Mouse (Mus musculus) embryonic facial prominence, embryonic 11.5 days (tissue): Measurements from ENCODE around the gene Naa40. TPM values are rescaled to one million over a fixed set of nuclear protein-coding genes. Genes with fewer than 3 reads are reported as not detected.
A peak's percentile ranks its signal among the peaks of the same experiment; 100 is the strongest.

Source experiments
- ATAC-seq: fragments of 200-750 bp; cut with Nextera tagmentation; replicated peaks from 2 replicates; pipeline ENCODE4 v1.8.0; 2017; ENCODE audit warnings: low read depth; ENCODE audit not compliant: insufficient number of reproducible peaks, low FRiP score, low TSS enrichment
- DNase-seq: peaks from one replicate; pipeline ENCODE4 v3.0.0-alpha.2; 2015; ENCODE audit warnings: low spot score
- H3K27ac ChIP-seq: fragments of 300-500 bp; sonication (generic); replicated peaks from 2 replicates; pipeline ENCODE4 v1.5.1; 2014; ENCODE audit warnings: mild to moderate bottlenecking, low read depth, low read length, control low read depth
- H3K27me3 ChIP-seq: fragments of 300-500 bp; sonication (generic); 2 replicates; pipeline ENCODE4 v1.6.1; 2014; ENCODE audit warnings: mild to moderate bottlenecking, low read length, moderate library complexity, mixed read lengths; ENCODE audit not compliant: control insufficient read depth, insufficient read depth
- H3K36me3 ChIP-seq: fragments of 300-500 bp; sonication (generic); replicated peaks from 2 replicates; pipeline ENCODE4 v1.6.1; 2014; ENCODE audit warnings: low read depth, mild to moderate bottlenecking, low read length, moderate library complexity, mixed read lengths; ENCODE audit not compliant: control insufficient read depth, insufficient read depth
- H3K4me1 ChIP-seq: fragments of 300-500 bp; sonication (generic); 2 replicates; pipeline ENCODE4 v1.6.1; 2014; ENCODE audit warnings: low read length, mixed read lengths; ENCODE audit not compliant: control insufficient read depth, insufficient read depth
- H3K4me2 ChIP-seq: fragments of 300-500 bp; sonication (generic); 2 replicates; pipeline ENCODE4 v1.6.1; 2014; ENCODE audit warnings: low read depth, mild to moderate bottlenecking, control low read depth, low read length, moderate library complexity
- H3K4me3 ChIP-seq: fragments of 300-500 bp; sonication (generic); 2 replicates; pipeline ENCODE4 v1.5.1; 2014; ENCODE audit warnings: low read depth, low read length, control low read depth
- H3K9ac ChIP-seq: fragments of 300-500 bp; sonication (generic); replicated peaks from 2 replicates; pipeline ENCODE4 v1.6.1; 2014; ENCODE audit warnings: mild to moderate bottlenecking, control low read depth, low read length
- H3K9me3 ChIP-seq: fragments of 300-500 bp; sonication (generic); replicated peaks from 2 replicates; pipeline ENCODE4 v1.6.1; 2016; ENCODE audit warnings: mild to moderate bottlenecking, low read length, inconsistent platforms, mixed read lengths; ENCODE audit not compliant: control insufficient read depth
- WGBS: fragments of 180-500 bp; shearing (Covaris S2); extraction: QIAGEN DNeasy Blood & Tissue Kit; methylation state at CpG from one replicate; pipeline ENCODE4 v1.1.7; 2014; 5-methylcytosine and 5-hydroxymethylcytosine counted together
- polyA plus RNA-seq: library from polyadenylated mRNA; unstranded; fragments of >200 nt; fragmentation: Nextera tagmentation; extraction: Ambion mirVana; gene quantifications from 2 replicates; pipeline ENCODE4 v1.2.1, GENCODE M21; 2014

Gene Naa40
- polyA plus RNA-seq, 1 experiment from 2014 or later: 82.9 TPM

DNA sequence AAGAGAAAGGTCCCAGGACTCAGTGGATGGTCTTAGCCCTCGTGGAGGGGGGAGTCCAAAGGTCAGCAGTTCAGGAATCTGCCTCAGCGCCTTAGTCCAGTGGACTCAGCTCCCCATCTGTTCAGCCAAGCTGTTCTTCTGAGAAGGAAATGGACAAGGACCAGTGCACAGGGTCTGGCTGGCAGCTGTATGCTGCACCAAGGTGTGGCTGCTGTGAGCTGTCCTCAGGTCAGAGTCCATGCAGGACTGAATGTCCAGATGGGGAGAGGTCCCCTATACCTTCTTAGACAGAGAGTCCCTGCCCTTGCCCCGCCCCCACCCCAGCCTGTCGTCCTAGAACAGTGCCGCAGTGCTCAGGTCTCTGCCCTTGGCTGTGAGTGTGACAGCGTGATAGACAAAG is 49.3 kb downstream of the Naa40 start:
- ATAC-seq: 0 out of 2 replicates have a peak, but pooled peaks have one; percentile 16
- no peak for DNase-seq
- no peak overlapping the region for H3K27ac ChIP-seq
- H3K4me2 ChIP-seq: no peak overlapping the region
- no peaks in the 10 kb centered on the region for H3K4me1 ChIP-seq
- H3K9me3 ChIP-seq: no peaks in the 10 kb centered on the region
- H3K4me3 ChIP-seq: no peak overlapping the region
- H3K36me3 ChIP-seq: no peaks in the 10 kb centered on the region
- no peak overlapping the region for H3K9ac ChIP-seq
- no peaks in the 10 kb centered on the region for H3K27me3 ChIP-seq
- WGBS: 42% methylated on average over 6 of the region's 6 CpGs

DNA sequence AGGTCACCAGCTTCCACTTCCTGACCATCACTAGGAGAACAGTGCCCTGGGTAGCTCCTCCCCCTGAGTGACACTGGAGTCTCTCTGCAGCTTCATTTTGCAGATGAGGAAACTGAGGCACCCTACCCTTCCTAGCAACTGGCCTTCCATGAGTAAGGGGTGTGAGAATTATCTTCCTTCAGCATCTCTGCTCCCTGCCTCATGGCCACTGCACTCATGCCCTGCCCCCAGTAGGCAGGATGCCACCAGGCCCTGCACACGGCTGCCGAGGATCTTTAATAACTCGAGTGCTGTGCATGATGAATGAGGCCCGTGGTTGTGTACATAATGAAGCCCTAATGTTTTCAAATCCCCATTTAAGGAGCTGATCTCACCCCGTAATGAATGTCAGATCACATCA is 50.0 kb downstream of the Naa40 start:
- WGBS: 63% methylated on average over 5 of the region's 5 CpGs
- Histone ChIP-seq H3K4me2 (no peak overlapping the region), H3K9me3 (no peaks in the 10 kb centered on the region), H3K36me3 (no peaks in the 10 kb centered on the region), H3K27ac (no peak overlapping the region), H3K4me3 (no peak overlapping the region), H3K4me1 (peaks cover under 1% of the 10 kb centered on the region; the same call in 1 of the 2 replicates), H3K27me3 (0 out of 2 replicates have a peak, but pooled peaks cover under 1% of the 10 kb centered on the region), H3K9ac (no peak overlapping the region)
- DNase-seq (no peak), ATAC-seq (no peak)

DNA sequence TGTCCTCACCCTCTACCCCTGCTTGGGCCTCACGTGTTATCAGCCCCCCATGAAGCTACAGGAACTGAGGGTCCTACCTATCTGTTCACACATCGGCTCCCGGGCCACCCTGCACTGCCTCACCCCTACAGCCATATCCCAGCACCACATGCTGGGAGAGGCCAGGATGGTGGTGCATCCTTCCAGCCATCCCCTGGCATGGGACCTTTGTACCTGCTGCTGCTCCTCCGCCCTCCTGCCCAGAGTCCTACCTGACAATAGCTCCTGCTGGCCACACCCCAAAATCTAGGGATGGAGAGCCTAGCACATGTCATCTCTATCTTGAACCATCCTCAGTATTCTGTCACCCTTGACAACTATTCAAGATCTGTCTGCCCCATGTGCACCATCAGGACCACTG is 52.0 kb downstream of the Naa40 start:
- WGBS: 73% methylated on average over 4 of the region's 4 CpGs
- Histone ChIP-seq H3K9ac (no peak overlapping the region), H3K9me3 (no peaks in the 10 kb centered on the region), H3K4me2 (no peak overlapping the region), H3K4me3 (no peak overlapping the region), H3K27ac (no peak overlapping the region), H3K27me3 (0 out of 2 replicates have a peak, but pooled peaks cover 2% of the 10 kb centered on the region), H3K4me1 (peaks cover 9% of the 10 kb centered on the region), H3K36me3 (no peaks in the 10 kb centered on the region)
- ATAC-seq: no peak
- no peak for DNase-seq

DNA sequence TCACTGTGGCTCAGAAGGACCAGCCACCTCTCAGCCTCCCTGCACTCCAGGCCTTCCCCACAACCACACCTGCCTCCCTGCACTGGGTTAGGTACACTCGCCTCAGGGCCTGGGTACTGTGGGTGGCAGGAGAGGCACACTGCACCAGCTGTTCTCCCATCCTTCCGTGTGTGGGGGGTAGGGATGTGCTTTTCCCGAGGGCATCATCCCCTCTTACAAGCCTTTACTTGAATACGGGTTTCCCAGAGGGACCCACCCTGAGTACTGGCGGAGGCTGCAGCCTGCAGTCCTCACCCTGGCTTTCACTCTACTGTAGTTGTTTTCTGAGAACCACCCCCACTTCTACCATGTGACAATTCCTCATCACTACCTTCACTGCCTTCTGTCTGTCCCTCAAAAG is 53.8 kb downstream of the Naa40 start:
- DNase-seq (no peak), ATAC-seq (no peak)
- H3K4me1 ChIP-seq: peaks cover 15% of the 10 kb centered on the region
- no peak overlapping the region for H3K9ac ChIP-seq
- no peak overlapping the region for H3K4me3 ChIP-seq
- WGBS: 55% methylated on average over 5 of the region's 5 CpGs
- no peaks in the 10 kb centered on the region for H3K9me3 ChIP-seq
- no peak overlapping the region for H3K4me2 ChIP-seq
- 0 out of 2 replicates have a peak, but pooled peaks cover 2% of the 10 kb centered on the region for H3K27me3 ChIP-seq
- H3K36me3 ChIP-seq: no peaks in the 10 kb centered on the region
- no peak overlapping the region for H3K27ac ChIP-seq

DNA sequence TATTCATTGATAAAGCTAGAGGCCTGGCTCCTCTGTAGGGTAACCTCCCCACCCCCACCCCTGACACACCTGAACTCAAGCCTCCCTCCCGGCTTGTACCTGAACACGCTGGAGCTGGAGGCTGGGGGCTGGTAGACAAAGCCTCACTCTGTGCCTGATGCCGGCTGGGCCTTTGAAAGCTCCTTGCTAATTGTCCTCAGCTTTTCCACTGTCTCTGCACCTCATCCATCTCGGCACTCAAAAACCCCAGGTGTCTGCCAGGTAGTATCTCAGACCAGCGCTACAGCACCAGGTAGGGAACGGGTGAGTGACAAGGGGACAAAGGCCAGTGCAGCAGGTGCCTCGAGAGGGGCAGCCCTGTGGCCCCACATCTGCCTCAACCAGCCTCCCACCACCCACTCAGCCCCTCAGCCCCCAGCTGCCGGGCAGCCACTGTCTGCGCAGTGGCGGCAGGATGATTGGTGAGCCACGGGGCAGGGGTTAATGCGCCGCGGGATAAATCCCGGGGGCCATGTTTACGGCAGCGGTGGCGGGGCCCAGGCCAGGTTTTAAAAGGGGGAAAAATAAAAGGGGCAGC is 55.2 kb downstream of the Naa40 start:
- Histone ChIP-seq H3K4me3 (no peak overlapping the region), H3K4me1 (peaks cover 17% of the 10 kb centered on the region), H3K9ac (peak overlapping the region; percentile 32; the same call in 1 of the 2 replicates), H3K27ac (no peak overlapping the region), H3K36me3 (no peaks in the 10 kb centered on the region), H3K27me3 (0 out of 2 replicates have a peak, but pooled peaks cover 2% of the 10 kb centered on the region), H3K9me3 (no peaks in the 10 kb centered on the region), H3K4me2 (peak overlapping the region; percentile 19; the same call in 1 of the 2 replicates)
- ATAC-seq (0 out of 2 replicates have a peak, but pooled peaks have one; percentile 9), DNase-seq (no peak)
- 4% methylated on average over 18 of the region's 18 CpGs for WGBS

DNA sequence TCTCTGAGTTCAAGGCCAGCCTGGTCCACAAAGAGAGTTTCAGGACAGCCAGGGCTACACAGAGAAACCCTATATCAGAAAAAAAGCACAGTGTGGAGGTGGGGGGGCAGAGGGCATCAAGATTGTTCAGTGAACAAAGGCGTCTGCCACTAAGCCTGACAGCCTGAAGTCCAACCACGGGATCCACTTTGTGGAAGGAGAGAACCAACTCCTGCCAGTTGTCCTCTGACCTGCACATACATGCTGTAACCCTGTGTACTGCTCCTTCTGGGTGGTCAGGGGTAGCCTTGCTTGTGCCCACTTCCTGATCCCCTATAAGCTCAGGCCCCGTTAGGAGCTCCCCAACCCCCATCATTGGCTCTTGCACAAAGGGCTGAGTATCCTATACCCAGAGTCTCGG is 55.9 kb downstream of the Naa40 start:
- DNase-seq: no peak

DNA sequence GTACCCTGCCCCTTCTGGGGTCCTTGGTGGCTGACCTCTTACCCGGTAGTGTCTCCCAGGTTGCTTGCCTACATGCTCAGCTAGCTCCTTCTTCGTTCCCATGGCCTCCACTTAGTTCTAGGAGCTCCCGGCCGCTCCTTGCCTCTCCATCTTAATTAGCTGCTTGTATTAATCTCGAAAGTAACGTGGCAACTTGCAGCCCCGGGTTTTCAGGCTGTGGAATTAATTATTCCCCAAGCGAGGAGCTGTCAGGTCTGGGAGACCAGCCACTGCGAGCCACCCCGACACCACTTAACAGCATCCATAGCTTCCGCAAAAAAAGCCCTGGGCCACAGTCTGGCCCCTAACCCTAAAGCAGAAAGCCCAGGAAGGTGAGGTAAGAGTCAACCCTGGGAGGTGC is 57.6 kb downstream of the Naa40 start:
- no peaks in the 10 kb centered on the region for H3K9me3 ChIP-seq
- DNase-seq: no peak
- 53% methylated on average over 11 of the region's 11 CpGs for WGBS
- H3K27ac ChIP-seq: no peak overlapping the region
- no peak for ATAC-seq
- H3K4me1 ChIP-seq: peaks cover 17% of the 10 kb centered on the region
- no peak overlapping the region for H3K4me3 ChIP-seq
- no peak overlapping the region for H3K4me2 ChIP-seq
- 0 out of 2 replicates have a peak, but pooled peaks cover 2% of the 10 kb centered on the region for H3K27me3 ChIP-seq
- no peaks in the 10 kb centered on the region for H3K36me3 ChIP-seq
- H3K9ac ChIP-seq: no peak overlapping the region

More for the DNA sequence above, 55.9 kb downstream of the Naa40 start:
- no peak for ATAC-seq
- Histone ChIP-seq H3K27me3 (0 out of 2 replicates have a peak, but pooled peaks cover 2% of the 10 kb centered on the region), H3K9ac (no peak overlapping the region), H3K4me3 (no peak overlapping the region), H3K36me3 (no peaks in the 10 kb centered on the region), H3K27ac (no peak overlapping the region), H3K4me2 (no peak overlapping the region), H3K4me1 (peaks cover 17% of the 10 kb centered on the region), H3K9me3 (no peaks in the 10 kb centered on the region)
- 29% methylated on average over 4 of the region's 4 CpGs for WGBS

DNA sequence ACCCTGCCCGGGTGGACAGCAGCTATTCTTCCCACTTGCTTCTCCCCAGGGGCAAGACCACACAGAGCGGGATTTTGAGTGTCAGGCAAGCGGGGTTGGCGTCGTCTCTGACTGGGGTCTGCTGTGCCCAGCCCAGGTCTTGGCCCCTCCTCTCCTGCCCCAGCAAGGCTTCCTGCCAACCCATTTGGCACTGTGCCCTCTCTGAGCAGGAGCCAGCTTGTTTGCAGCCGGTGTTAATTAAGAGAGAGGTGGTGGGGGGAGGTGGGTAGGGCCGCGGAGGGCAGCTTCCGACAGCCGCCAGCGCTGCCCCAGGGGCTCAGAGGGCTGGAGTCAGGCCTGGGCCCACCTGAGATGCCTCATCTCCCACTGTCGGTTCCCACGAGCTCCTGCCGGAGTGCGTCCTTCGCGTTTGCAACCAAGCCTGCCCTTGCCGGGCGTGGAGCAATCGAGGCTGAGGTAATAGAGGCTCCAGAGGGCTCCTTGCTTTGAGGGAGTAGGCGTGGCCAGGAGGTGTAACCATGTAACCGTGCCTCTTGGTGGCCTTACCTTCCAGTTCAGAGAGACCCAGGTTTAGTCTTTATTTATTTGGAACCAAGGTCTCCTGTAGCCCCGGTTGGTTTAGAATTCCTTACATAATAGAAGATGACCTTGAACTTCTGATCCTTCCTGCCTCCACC is 58.6 kb downstream of the Naa40 start:
- H3K36me3 ChIP-seq: no peaks in the 10 kb centered on the region
- H3K4me1 ChIP-seq: peaks cover 17% of the 10 kb centered on the region
- no peaks in the 10 kb centered on the region for H3K9me3 ChIP-seq
- WGBS: 5% methylated on average over 23 of the region's 23 CpGs
- no peak overlapping the region for H3K27ac ChIP-seq
- H3K9ac ChIP-seq: peak overlapping the region; percentile 25
- 0 out of 2 replicates have a peak overlapping the region, but pooled peaks have one; percentile 5 for H3K4me3 ChIP-seq
- peak overlapping the region; percentile 33 for H3K4me2 ChIP-seq
- DNase-seq (peak; percentile 68), ATAC-seq (0 out of 2 replicates have a peak, but pooled peaks have one; percentile 17)
- H3K27me3 ChIP-seq: 0 out of 2 replicates have a peak, but pooled peaks cover 2% of the 10 kb centered on the region
